Mouse (Mus musculus) brain, embryonic 14.5 days (tissue): ENCODE data around the gene Ctbp2. TPM values are rescaled to one million over a fixed set of nuclear protein-coding genes. Genes with fewer than 3 reads are reported as not detected.
A peak's percentile ranks its signal among the peaks of the same experiment; 100 is the strongest.

Experiments
- DNase-seq: peaks from one replicate; pipeline ENCODE4 v3.0.0-alpha.2; 2011; ENCODE audit warnings: low read depth
- CTCF ChIP-seq: fragments of 200-500 bp; IDR thresholded peaks from 2 replicates; pipeline ENCODE4 v1.5.1; 2012; ENCODE audit warnings: inconsistent platforms, mild to moderate bottlenecking, moderate library complexity, borderline replicate concordance; ENCODE audit not compliant: insufficient read depth, insufficient read length; ENCODE audit errors: extremely low read depth
- POLR2A ChIP-seq: fragments of 200-500 bp; IDR thresholded peaks from 2 replicates; pipeline ENCODE4 v1.6.1; 2012; ENCODE audit warnings: mild to moderate bottlenecking, inconsistent platforms, borderline replicate concordance; ENCODE audit not compliant: poor library complexity, insufficient read depth, insufficient read length, severe bottlenecking; ENCODE audit errors: extremely low read depth
- polyA plus RNA-seq: library from polyadenylated mRNA; depleted of rRNA; stranded (reverse); fragments of >200 nt; gene quantifications from 2 replicates; pipeline ENCODE4 v1.2.3, GENCODE M21; 2012

Ctbp2 gene
- polyA plus RNA-seq, 1 experiment, result 115 TPM

DNA sequence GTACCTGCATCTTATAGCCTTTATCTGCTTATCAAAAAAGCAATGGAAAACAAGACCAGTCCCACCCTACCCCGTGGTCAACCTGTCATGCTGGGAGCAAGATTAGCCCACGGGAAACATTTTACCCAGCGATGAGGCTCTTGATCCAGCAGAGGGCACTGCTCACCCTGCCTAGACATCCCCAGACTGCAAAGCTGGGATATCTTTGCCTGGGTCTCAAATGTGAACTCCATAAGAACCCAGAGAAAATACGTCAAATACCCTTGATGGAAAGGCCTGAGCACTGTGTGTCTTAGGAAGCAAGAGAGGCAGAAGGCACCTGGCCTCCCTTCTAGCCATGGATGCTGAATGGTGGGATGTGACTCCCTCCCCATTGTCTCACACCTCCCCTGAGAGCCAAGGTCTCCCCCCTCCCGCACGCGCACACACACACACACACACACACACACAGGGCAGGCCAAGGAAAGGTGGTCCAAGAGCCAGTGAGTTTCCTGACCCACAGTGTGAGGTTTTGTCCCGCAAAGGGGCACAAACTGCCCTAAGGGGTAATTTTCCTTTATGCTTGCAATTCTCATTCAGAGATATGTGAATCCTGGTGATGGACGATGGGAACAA lies 91.5 kb downstream of the Ctbp2 start:
- DNase-seq, result peak; percentile 89
- no peak for TF ChIP-seq POLR2A
- peak; percentile 93 for TF ChIP-seq CTCF

DNA sequence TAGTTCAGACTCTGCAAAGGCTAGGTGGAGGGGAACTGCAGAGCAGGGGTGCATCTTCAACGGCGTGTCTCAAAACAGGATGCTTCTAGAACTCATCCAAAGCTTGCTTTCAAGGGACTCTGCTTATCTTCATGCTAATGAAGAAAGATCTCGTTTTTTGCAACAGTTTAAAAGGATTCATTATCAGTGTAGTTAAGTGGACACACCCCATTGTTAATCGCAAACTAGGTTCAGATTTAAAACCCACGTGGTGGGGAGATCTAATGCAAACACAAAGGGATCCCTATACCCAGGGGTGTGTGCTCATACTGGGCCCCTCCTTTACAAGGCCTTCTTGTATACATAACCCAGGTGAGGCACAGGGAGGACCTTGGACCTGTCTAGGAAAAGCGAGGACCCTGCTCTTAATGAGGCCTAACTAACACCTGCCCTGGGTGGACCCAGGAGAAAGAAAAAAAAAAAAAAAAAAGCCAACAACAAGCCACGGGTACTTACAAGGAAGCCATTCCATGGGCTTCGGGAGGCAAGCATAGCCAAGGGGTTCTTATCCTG lies 94.6 kb downstream of the Ctbp2 start:
- DNase-seq, result no peak
- TF ChIP-seq POLR2A, result no peak
- TF ChIP-seq CTCF, result no peak

DNA sequence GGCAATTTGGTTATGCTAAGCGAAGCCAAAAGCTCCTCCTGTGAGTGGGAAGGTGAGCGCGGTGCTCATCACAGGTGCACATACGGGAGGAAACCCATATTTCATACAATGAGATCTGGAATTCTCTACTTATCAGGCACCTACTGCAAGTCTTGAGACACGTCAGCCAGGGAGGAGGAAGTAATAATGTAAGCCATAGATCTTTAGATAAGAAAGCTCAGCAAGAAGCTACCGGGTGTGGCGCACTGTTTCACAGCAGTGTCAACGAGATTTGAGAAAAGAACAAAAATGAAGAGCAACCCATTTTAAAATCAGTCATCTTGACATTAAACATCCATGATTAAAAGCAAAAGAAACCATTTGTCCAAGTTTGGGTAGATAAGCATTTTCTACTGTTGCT lies 95.2 kb downstream of the Ctbp2 start:
- TF ChIP-seq CTCF, result no peak
- no peak for TF ChIP-seq POLR2A
- DNase-seq, result no peak

DNA sequence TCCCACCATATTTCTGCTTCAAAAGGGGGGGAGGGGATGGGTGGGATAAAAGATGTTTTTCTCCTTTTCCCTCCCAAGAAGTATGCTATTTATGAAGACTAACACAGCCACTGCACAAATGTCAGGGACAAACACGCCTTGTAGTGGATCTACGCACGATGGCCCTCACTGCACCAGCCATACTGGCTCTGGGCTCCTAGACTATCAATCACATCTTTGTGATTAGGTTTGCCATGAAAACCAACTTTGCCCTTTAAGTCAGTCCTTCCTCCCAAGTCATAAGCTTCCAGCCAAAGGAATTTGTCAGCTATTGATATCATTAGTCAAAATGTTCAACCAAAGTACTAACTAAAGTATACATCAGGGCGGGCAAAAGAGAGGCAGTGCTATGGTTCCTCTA lies 96.2 kb downstream of the Ctbp2 start:
- no peak for TF ChIP-seq POLR2A
- TF ChIP-seq CTCF, result no peak
- no peak for DNase-seq

DNA sequence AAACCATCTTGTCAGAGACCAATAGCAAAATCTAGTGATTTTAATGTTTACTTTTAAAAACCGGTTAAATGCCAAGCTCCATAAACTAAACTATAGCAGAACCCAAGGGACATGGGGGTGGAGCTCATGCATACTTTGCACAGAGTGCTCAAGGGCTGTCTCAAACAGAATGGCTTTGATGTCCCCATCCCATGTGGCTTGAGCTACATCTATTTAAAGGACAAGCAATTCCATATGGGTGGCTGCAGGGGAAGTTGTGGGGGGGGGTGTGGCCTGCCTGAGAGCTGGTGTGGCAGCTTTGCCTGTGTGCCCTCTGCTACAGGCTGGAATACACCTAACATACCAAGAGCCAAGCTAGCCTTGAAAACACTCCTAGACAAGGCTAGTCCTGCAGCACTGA lies 99.5 kb downstream of the Ctbp2 start:
- no peak for DNase-seq
- TF ChIP-seq POLR2A (no peak), CTCF (no peak)

DNA sequence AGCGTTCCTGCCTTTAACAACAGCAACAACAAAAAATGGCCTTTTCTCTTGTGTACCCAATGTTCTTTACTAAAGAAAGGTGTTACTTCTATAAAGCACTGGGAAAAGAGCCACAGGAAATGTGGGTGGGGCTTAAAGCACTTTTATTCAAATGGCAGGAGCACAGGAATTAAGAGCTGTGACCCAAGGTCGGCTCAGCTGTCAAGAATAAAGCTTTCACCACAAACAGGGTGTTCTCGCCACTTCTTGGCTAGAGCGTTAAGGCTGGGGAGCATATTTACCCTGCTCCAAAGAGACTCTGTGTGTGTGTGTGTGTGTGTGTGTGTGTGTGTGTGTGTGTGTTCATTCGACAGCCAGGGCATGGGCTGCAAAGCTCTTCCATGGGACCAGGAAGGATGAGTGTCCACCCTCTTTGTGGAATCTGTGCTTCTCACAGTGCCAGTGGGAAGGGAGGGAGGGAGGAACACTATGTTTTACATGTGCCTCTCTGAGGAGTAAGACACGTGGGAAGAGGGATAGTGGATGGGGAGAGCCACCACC lies 104.6 kb downstream of the Ctbp2 start:
- no peak for TF ChIP-seq CTCF
- no peak for TF ChIP-seq POLR2A
- peak; percentile 65 for DNase-seq

DNA sequence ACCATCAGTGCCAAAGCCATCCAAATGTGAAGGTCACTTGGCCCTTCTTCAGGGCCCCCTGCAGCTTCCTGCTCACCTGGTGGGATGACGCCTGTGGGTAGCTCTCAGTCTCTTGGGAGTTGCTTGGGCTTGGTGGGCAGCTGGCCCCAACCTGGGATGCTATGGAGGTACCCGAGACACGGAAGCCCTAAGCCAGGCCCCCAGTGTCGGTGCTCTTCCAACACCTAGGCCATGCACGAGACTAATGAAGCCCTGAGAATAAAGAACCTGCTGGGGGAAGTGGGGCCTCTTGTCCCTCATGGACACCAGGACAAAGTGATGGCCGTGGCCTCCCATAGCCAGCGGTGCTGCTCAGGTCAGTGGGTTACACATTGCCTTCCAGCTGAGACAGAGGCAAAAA lies 105.2 kb downstream of the Ctbp2 start:
- TF ChIP-seq POLR2A (no peak), CTCF (no peak)
- DNase-seq, result no peak

DNA sequence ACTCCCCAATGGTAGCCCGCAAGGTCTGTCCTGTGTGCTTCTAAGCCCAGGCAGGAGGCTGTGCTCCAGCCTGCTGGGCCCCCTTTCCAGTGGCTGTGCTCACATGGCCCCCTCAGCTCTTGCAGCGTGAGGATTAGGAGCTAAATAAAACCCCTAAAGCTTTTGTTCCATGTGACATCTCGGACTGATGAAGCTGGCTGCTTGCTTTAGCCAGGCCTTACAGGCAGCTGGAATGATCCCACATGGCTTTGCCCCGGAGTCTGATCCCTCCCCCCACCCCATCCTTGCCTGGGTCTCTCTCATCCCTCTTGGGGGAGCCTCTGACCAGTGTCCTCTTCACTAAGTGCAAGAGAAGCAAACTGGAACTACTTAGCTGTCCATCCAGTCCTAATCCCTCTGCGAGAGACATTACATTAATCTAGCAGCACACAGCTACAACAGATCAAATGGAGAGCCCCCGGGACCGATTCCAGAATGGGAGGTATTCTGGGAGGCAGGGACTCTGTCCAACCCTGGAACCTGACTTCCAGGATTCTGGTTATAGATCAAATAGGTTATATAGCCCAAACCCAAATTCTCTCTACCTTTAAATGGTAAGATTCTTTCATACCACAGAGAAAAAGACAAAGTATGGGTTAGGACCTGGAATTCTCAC lies 108.6 kb downstream of the Ctbp2 start:
- no peak for TF ChIP-seq CTCF
- no peak for TF ChIP-seq POLR2A
- peak; percentile 80 for DNase-seq

DNA sequence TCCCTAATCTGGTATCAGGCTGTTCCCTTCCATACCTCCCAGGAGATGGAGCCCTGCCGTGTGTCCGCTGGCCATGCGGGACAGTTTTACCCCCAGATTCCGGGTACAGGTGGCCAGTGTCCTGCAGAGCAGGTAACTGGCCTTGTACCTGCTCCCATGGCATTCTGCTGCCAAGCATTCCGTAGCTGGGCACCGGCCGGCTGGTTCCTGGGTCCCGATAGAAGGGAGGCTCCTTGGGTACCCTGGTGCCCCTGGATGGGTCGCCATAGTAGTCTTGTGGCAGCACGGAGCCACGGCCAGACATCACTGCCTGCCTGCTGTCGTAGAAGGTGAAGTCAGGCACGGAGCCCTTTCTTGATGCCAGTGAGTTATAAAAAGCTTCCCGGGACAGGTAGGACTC lies 109.5 kb downstream of the Ctbp2 start:
- DNase-seq, result no peak
- TF ChIP-seq CTCF (no peak), POLR2A (no peak)

DNA sequence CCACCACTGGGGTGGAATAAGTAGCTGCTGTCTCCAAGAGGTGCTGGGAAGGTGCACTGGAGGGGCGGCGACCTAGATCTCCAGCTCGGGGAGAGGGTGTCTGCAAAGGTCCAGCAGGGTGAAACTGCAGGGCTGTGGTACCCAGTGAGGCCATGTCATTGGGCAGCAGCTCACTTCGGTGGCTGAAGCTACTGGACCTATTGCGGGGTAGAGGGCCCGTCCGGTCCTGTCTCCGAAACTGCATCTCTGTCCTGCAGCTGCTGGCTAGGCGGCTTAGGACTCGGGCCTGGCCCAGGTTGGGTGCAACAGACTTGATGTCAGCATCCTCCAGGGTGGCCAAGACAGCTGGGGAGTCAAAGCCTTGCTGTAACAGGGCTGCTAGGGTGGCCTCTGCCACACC lies 110.2 kb downstream of the Ctbp2 start:
- no peak for DNase-seq
- TF ChIP-seq CTCF, result no peak
- no peak for TF ChIP-seq POLR2A

DNA sequence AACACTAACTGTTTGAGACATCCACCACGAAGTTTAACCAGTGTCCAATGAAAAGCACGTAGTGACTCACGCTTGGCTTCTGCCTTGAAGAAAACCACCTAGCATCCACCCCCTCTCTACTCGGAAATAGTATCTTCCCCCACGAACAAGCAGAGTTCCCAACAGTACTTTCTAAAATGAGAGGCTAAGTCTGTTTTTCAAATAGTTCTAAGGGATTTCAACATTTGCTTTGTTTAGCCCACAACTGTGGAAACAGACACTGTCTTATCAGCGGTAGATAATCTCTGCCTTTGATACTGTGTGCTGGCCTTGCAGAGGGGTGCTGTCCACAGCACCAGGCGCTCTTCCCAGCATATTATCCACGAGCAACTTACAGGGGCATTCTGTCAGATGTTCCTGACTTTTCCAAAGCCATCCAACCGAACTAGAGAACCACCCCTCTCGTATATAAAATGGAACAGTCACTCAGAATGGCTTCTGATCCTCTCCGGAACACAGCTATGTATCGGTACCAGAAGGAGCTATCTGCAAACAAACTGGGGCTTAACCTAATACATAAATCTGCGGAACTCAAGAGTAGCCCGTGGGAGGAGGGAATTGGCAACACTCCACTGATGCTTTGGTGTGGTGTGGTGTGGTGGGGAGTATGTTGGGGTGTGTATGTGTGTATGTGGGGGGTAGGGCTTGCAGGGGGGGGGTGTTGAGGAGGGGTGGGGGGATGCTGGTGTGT lies 111.4 kb downstream of the Ctbp2 start:
- TF ChIP-seq CTCF (no peak), POLR2A (no peak)

More for the DNA sequence above, 111.4 kb downstream of the Ctbp2 start:
- DNase-seq, result no peak
